ENCODE assay signal across 8 mouse cellular contexts in the genomic region with DNA sequence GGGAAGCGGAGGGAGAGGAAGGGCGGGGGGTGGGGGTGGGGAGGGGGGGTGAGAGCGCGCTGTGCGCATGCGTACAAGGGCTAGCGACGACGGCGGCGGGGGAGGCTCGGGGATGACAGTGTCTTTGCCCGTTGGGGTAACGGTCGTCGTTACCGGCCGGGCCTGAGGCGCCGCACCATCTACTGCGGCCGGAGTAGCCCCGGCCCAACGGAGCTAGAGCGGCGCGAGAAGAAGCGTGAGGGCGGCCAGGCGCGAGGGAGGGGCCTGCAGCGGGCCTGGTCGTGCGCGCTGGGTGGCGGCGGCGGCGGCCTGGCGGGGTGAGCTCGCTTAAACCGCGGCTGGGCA. TPM values are rescaled to one million over a fixed set of nuclear protein-coding genes. Genes with fewer than 3 reads are reported as not detected.
A peak's percentile ranks its signal among the peaks of the same experiment; 100 is the strongest.
DNase-seq lines count a peak whose midpoint lies in the region; ATAC-seq and TF ChIP-seq lines count a peak whose summit lies in the region.

A gene (plus strand): TSS at position 115 of the 345 bp plus-strand sequence.

- H3K36me3 ChIP-seq in forebrain, postnatal 0 days (ENCODE audit: insufficient read depth), result no peaks in the 10 kb centered on the region
- no peaks in the 10 kb centered on the region for H3K36me3 ChIP-seq in hindbrain, embryonic 15.5 days
- no peaks in the 10 kb centered on the region for H3K36me3 ChIP-seq in liver, embryonic 15.5 days (replicated peaks)

- H3K27ac ChIP-seq in forebrain, postnatal 0 days (ENCODE audit: low read depth, low read length), result peak within 1 kb of the TSS; percentile 99
- H3K27ac ChIP-seq in hindbrain, embryonic 15.5 days (replicated peaks), result peak within 1 kb of the TSS; percentile 100
- peak within 1 kb of the TSS; percentile 99 for H3K27ac ChIP-seq in liver, embryonic 15.5 days (replicated peaks)

- DNase-seq in frontal cortex, postnatal 36 days (ENCODE audit: low spot score in 2 of 2), result no peak
- no peak for DNase-seq in adrenal gland, adult 2 months
- DNase-seq in forebrain, postnatal 0 days, result no peak
- no peak for DNase-seq in spleen, postnatal 36 days (ENCODE audit: low spot score in 2 of 2)
- DNase-seq in spleen, postnatal 4 days (ENCODE audit: low spot score in 2 of 2), result no peak

- peak within 1 kb of the TSS; percentile 87 for H3K4me2 ChIP-seq in forebrain, postnatal 0 days (ENCODE audit: low read depth)
- peak within 1 kb of the TSS; percentile 82 for H3K4me2 ChIP-seq in hindbrain, embryonic 15.5 days
- peak within 1 kb of the TSS; percentile 96 for H3K4me2 ChIP-seq in liver, embryonic 15.5 days

- peak; percentile 28 for ATAC-seq in frontal cortex, adult (ENCODE audit: low TSS enrichment)
- no peak for ATAC-seq in forebrain, postnatal 0 days
- peak; percentile 71; the same call in 1 of the 2 replicates for ATAC-seq in hindbrain, embryonic 15.5 days (ENCODE audit: low FRiP score, low read depth)
- peak; percentile 67 for ATAC-seq in liver, embryonic 15.5 days (ENCODE audit: insufficient read depth)

- peak within 1 kb of the TSS; percentile 98 for H3K4me3 ChIP-seq in forebrain, postnatal 0 days (ENCODE audit: low read depth, low read length)
- H3K4me3 ChIP-seq in hindbrain, embryonic 15.5 days, result peak within 1 kb of the TSS; percentile 72
- H3K4me3 ChIP-seq in liver, embryonic 15.5 days (replicated peaks), result peak within 1 kb of the TSS; percentile 98

- H3K27me3 ChIP-seq in forebrain, postnatal 0 days (ENCODE audit: insufficient read depth, low read length), result no peaks in the 10 kb centered on the region
- no peaks in the 10 kb centered on the region for H3K27me3 ChIP-seq in hindbrain, embryonic 15.5 days
- no peaks in the 10 kb centered on the region for H3K27me3 ChIP-seq in liver, embryonic 15.5 days

- no peaks in the 10 kb centered on the region for H3K9me3 ChIP-seq in forebrain, postnatal 0 days (ENCODE audit: low read length)
- no peaks in the 10 kb centered on the region for H3K9me3 ChIP-seq in hindbrain, embryonic 15.5 days
- no peaks in the 10 kb centered on the region for H3K9me3 ChIP-seq in liver, embryonic 15.5 days (replicated peaks)

- peak within 1 kb of the TSS; percentile 100 for H3K9ac ChIP-seq in forebrain, postnatal 0 days
- peak within 1 kb of the TSS; percentile 91 for H3K9ac ChIP-seq in hindbrain, embryonic 15.5 days
- peak within 1 kb of the TSS; percentile 99 for H3K9ac ChIP-seq in liver, embryonic 15.5 days

- no peak for TF ChIP-seq CTCF in forebrain, postnatal 0 days (IDR thresholded peaks at IDR 0.05; ENCODE audit: low read depth)

- peaks cover 20% of the 10 kb centered on the region for H3K4me1 ChIP-seq in forebrain, postnatal 0 days (ENCODE audit: insufficient read depth)
- H3K4me1 ChIP-seq in hindbrain, embryonic 15.5 days (replicated peaks), result peaks cover 28% of the 10 kb centered on the region
- H3K4me1 ChIP-seq in liver, embryonic 15.5 days (replicated peaks), result peaks cover 34% of the 10 kb centered on the region

- WGBS in forebrain, postnatal 0 days, result under 1% methylated on average over 38 of the region's 43 CpGs
- under 1% methylated on average over 38 of the region's 43 CpGs for WGBS in hindbrain, embryonic 15.5 days
- under 1% methylated on average over 36 of the region's 43 CpGs for WGBS in liver, embryonic 15.5 days (ENCODE audit: insufficient replicate concordance)

RNA-seq across cellular contexts. Expression of the gene that starts here (rescaled TPM):
- total RNA-seq in adrenal gland, adult 2 months (2021), result 10 to 100 TPM; 46.8 to 56.7 TPM
- polyA plus RNA-seq in adrenal gland, adult 2 months (2012; rRNA removed), result 34.1 and 38.4 TPM in 2 replicates
- 27.0 and 33.9 TPM in 2 replicates for total RNA-seq in forebrain, postnatal 0 days (2014; rRNA removed)
- 3.6 and 4.9 TPM in 2 replicates for polyA plus RNA-seq in forebrain, postnatal 0 days (2015; fragmentation: Nextera tagmentation; extraction: Ambion mirVana)
- 3.7 and 4.6 TPM in 2 replicates for polyA plus RNA-seq in hindbrain, embryonic 15.5 days (2015; fragmentation: Nextera tagmentation; extraction: Ambion mirVana)
- 2.2 and 2.4 TPM in 2 replicates for polyA plus RNA-seq in liver, embryonic 15.5 days (2015; fragmentation: Nextera tagmentation; extraction: Ambion mirVana)
